Mouse (Mus musculus) midbrain, embryonic 16.5 days (tissue): ENCODE measurements around the gene Gm21800. TPM values are rescaled to one million over a fixed set of nuclear protein-coding genes. Genes with fewer than 3 reads are reported as not detected.
"Not testable (repeated sequence)": the region's sequence is repeated elsewhere in the genome, so short reads cannot be mapped to it uniquely, and the experiment has no call there.

ENCODE experiments used
- ATAC-seq: fragments of 200-750 bp; cut with Nextera tagmentation; 2 replicates; pipeline ENCODE4 v1.8.0; 2017; ENCODE audit warnings: moderate TSS enrichment
- H3K27ac ChIP-seq: fragments of 300-500 bp; sonication (generic); 2 replicates; pipeline ENCODE4 v1.5.1; 2014; ENCODE audit warnings: mild to moderate bottlenecking, low read length, mixed read lengths
- H3K27me3 ChIP-seq: fragments of 300-500 bp; sonication (generic); 2 replicates; pipeline ENCODE4 v1.6.1; 2014; ENCODE audit warnings: low read depth, low read length, mixed read lengths; ENCODE audit not compliant: control insufficient read depth, insufficient read depth
- H3K36me3 ChIP-seq: fragments of 300-500 bp; sonication (generic); 2 replicates; pipeline ENCODE4 v1.6.1; 2014; ENCODE audit warnings: mild to moderate bottlenecking, low read length, moderate library complexity, mixed read lengths; ENCODE audit not compliant: control insufficient read depth, insufficient read depth
- H3K4me1 ChIP-seq: fragments of 300-500 bp; sonication (generic); 2 replicates; pipeline ENCODE4 v1.6.1; 2014; ENCODE audit warnings: mild to moderate bottlenecking, low read length, mixed read lengths; ENCODE audit not compliant: control insufficient read depth, insufficient read depth
- H3K4me2 ChIP-seq: fragments of 300-500 bp; sonication (generic); 2 replicates; pipeline ENCODE4 v1.6.1; 2014; ENCODE audit warnings: mild to moderate bottlenecking, low read length, mixed read lengths
- H3K4me3 ChIP-seq: fragments of 300-500 bp; sonication (generic); 2 replicates; pipeline ENCODE4 v1.5.1; 2014; ENCODE audit warnings: low read depth, mild to moderate bottlenecking, low read length, moderate library complexity, mixed read lengths
- H3K9ac ChIP-seq: fragments of 300-500 bp; sonication (generic); 2 replicates; pipeline ENCODE4 v1.6.1; 2014; ENCODE audit warnings: low read depth, low read length, mixed read lengths
- H3K9me3 ChIP-seq: fragments of 300-500 bp; sonication (generic); replicated peaks from 2 replicates; pipeline ENCODE4 v1.6.1; 2014; ENCODE audit warnings: mild to moderate bottlenecking, low read length, mixed read lengths; ENCODE audit not compliant: control insufficient read depth, poor library complexity, severe bottlenecking
- WGBS: fragments of 180-500 bp; shearing (Covaris S2); extraction: QIAGEN DNeasy Blood & Tissue Kit; methylation state at CpG from one replicate; pipeline ENCODE4 v1.1.7; 2014; 5-methylcytosine and 5-hydroxymethylcytosine counted together
- polyA plus RNA-seq: library from polyadenylated mRNA; unstranded; fragments of >200 nt; fragmentation: Nextera tagmentation; extraction: Ambion mirVana; gene quantifications from 2 replicates; pipeline ENCODE4 v1.2.1, GENCODE M21; 2015

Gm21800 gene
- not detected in 2 replicates for polyA plus RNA-seq

- not testable (repeated sequence) for H3K27me3 ChIP-seq, H3K36me3 ChIP-seq, H3K4me2 ChIP-seq, H3K9ac ChIP-seq, H3K9me3 ChIP-seq, H3K4me3 ChIP-seq, H3K4me1 ChIP-seq, ATAC-seq, H3K27ac ChIP-seq
- WGBS = 50% methylated on average over 1 of the region's 3 CpGs
These were observed at the start of gene Gm21800 for GRCm38 (mm10) chrY:41406198-41406597. Gm21800 (plus strand) TSS chrY:41406498.
